Mouse (Mus musculus) midbrain, embryonic 12.5 days (tissue): ENCODE data around the gene Npff. TPM values are rescaled to one million over a fixed set of nuclear protein-coding genes. Genes with fewer than 3 reads are reported as not detected.
A peak's percentile ranks its signal among the peaks of the same experiment; 100 is the strongest.

ENCODE experiments used
- ATAC-seq: fragments of 200-750 bp; cut with Nextera tagmentation; 2 replicates; pipeline ENCODE4 v1.8.0; 2017; ENCODE audit warnings: low read depth, moderate TSS enrichment, moderate library complexity; ENCODE audit not compliant: low FRiP score
- H3K27ac ChIP-seq: fragments of 300-500 bp; sonication (generic); replicated peaks from 2 replicates; pipeline ENCODE4 v1.5.1; 2016; ENCODE audit warnings: mild to moderate bottlenecking
- H3K27me3 ChIP-seq: fragments of 300-500 bp; sonication (generic); 2 replicates; pipeline ENCODE4 v1.6.1; 2016; ENCODE audit warnings: mild to moderate bottlenecking
- H3K36me3 ChIP-seq: fragments of 300-500 bp; sonication (generic); 2 replicates; pipeline ENCODE4 v1.6.1; 2016
- H3K4me1 ChIP-seq: fragments of 300-500 bp; sonication (generic); 2 replicates; pipeline ENCODE4 v1.6.1; 2016
- H3K4me2 ChIP-seq: fragments of 300-500 bp; sonication (generic); replicated peaks from 2 replicates; pipeline ENCODE4 v1.6.1; 2016; ENCODE audit warnings: mild to moderate bottlenecking, moderate library complexity
- H3K4me3 ChIP-seq: fragments of 300-500 bp; sonication (generic); 2 replicates; pipeline ENCODE4 v1.5.1; 2016; ENCODE audit warnings: mild to moderate bottlenecking
- H3K9ac ChIP-seq: fragments of 300-500 bp; sonication (generic); replicated peaks from 2 replicates; pipeline ENCODE4 v1.6.1; 2016; ENCODE audit warnings: mild to moderate bottlenecking, moderate library complexity
- H3K9me3 ChIP-seq: fragments of 300-500 bp; sonication (generic); 2 replicates; pipeline ENCODE4 v1.6.1; 2016; ENCODE audit warnings: mild to moderate bottlenecking
- WGBS: fragments of 180-500 bp; shearing (Covaris S2); methylation state at CpG from one replicate; pipeline ENCODE4 v1.1.7; 2016; 5-methylcytosine and 5-hydroxymethylcytosine counted together
- polyA plus RNA-seq: library from polyadenylated mRNA; unstranded; fragments of >200 nt; fragmentation: Nextera tagmentation; extraction: Ambion mirVana; gene quantifications from 2 replicates; pipeline ENCODE4 v1.2.1, GENCODE M21; 2016

Gene Npff
- polyA plus RNA-seq, result 2.5 and 3.1 TPM in 2 replicates

DNA sequence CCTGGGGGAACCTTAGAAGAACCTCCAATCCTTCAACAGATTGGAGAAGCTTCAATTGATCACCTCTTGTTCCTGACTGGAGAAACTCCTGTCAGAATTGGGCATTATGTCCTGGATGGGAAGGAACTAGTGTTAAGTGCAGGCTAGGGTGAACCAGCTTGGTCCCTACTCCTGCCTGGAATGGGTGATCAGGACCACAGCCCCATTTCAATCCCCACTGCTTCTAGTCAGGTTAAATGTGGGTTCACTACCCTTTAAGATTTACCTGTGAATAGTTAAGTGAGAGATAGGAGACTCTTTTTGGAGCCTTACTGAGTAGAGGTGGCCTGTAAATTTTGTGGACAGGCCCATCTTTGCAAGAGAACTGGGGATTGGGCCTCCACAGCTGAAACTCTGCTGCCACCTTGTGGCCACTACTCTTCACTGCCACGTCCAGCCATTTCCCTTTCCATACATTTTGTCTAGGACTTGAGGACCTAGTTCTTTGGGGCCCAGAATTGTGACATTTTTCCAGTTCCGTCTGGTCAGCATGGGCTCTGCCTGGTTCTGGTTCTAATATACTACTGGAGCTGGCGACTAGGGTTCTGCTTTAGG lies at the start of gene Npff:
Gene Npff (minus strand): TSS at position 51 of the 594 bp plus-strand sequence.
- Histone ChIP-seq H3K9me3 (no peaks in the 10 kb centered on the region), H3K27me3 (no peaks in the 10 kb centered on the region), H3K27ac (0 out of 2 replicates have a peak within 1 kb of the TSS, but pooled peaks have one; percentile 20), H3K4me2 (no peak within 1 kb of the TSS), H3K4me1 (peaks cover under 1% of the 10 kb centered on the region; the same call in 1 of the 2 replicates), H3K4me3 (no peak within 1 kb of the TSS), H3K36me3 (peaks cover 66% of the 10 kb centered on the region), H3K9ac (no peak within 1 kb of the TSS; the same call in 1 of the 2 replicates)
- no peak for ATAC-seq
- 4% methylated on average over 3 of the region's 3 CpGs for WGBS

DNA sequence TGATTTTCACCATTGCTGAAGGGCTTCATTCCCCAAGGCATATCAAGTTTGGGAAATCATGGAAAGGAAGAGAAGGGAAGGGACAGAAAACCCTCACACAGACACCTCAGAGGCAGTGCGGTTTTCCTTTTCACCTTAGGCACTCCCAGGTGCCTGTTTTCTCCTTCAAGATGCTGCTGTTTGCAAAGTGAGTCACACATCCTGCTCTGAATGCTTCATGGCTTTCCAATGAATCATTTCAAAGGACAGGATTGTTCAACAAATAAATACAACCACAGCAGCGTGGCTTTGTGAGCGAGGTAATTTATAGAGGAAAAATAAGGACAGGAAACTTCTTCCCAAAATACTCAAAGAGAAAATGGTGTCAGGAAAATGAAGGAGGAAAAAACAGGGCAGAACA lies 47.3 kb upstream of the Npff start:
- Histone ChIP-seq H3K4me2 (no peak overlapping the region), H3K36me3 (no peaks in the 10 kb centered on the region), H3K4me3 (no peak overlapping the region), H3K4me1 (peaks cover 7% of the 10 kb centered on the region; the same call in 1 of the 2 replicates), H3K27me3 (no peaks in the 10 kb centered on the region), H3K9ac (no peak overlapping the region), H3K27ac (no peak overlapping the region), H3K9me3 (no peaks in the 10 kb centered on the region)
- ATAC-seq, result no peak
- WGBS, result 88% methylated on average over 3 of the region's 3 CpGs

DNA sequence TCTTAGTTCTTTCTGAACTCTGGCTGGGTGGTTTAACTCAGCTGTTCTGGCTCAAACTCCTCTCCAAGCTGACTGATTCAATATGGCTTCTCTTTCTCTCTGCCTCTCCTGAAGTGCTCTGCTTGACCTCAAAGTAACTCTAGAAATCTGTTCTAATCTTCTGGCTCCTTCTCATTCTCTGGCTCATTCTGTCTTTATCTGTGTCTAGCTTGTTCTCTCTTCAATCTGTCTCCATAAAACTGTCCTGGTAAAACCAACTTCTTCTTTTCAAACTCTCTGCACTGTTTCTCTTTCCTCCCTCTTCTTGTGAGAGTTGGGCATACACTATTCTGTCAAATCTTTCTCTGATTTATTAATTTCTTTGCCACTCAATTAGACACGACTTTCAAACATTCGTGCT lies 43.1 kb upstream of the Npff start:
- Histone ChIP-seq H3K4me1 (no peaks in the 10 kb centered on the region), H3K27ac (no peak overlapping the region), H3K4me3 (no peak overlapping the region), H3K4me2 (no peak overlapping the region), H3K9ac (no peak overlapping the region), H3K27me3 (no peaks in the 10 kb centered on the region), H3K9me3 (no peaks in the 10 kb centered on the region), H3K36me3 (no peaks in the 10 kb centered on the region)
- no peak for ATAC-seq
- 92% methylated on average over 2 of the region's 2 CpGs for WGBS

DNA sequence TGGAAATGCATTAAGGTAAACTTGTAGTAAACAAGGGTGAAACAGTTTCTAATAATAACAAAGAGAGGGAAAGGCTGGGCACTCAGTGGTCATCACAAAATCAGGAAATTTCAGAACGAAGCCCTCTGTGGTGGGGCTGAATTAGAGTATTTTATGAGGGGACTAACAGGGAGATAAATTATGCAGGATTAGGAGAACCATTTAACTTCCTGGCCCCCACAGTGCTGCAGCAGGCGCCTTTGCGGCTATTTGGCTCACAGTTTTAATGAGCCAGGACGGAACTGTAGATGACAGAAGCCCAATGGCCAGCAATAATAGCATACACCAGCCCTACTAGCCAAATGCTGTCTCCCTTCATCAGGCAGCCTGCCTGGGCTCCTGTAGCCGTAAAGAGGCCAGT lies 38.9 kb upstream of the Npff start:
- 83% methylated on average over 5 of the region's 5 CpGs for WGBS
- no peak overlapping the region for H3K27ac ChIP-seq

DNA sequence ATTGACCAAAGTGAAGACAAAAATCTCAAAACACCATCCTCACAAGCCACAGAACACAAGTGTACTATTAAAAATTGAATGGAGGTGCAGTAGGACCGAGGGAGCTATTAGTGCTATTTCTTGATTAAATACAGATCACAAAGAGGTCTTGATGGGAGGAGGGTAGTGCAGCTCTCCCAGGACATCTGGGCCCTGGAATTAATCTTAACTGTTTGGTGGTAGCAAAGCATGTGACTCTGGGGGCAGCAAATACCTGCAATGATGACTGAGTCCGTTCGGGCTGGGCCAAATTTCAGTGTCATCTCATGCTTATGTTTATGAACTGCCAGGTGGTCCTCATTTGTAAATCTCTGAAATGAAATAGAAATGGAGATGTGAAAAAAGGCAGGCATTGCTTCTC lies 38.3 kb upstream of the Npff start:
- 82% methylated on average over 3 of the region's 3 CpGs for WGBS
- Histone ChIP-seq H3K4me2 (no peak overlapping the region), H3K27ac (no peak overlapping the region), H3K9me3 (no peaks in the 10 kb centered on the region), H3K36me3 (peaks cover 13% of the 10 kb centered on the region; the same call in 1 of the 2 replicates), H3K9ac (no peak overlapping the region), H3K27me3 (no peaks in the 10 kb centered on the region), H3K4me1 (no peaks in the 10 kb centered on the region), H3K4me3 (no peak overlapping the region)
- no peak for ATAC-seq

More for the DNA sequence above, 38.9 kb upstream of the Npff start:
- no peak overlapping the region for H3K9ac ChIP-seq
- H3K36me3 ChIP-seq, result peaks cover 13% of the 10 kb centered on the region; the same call in 1 of the 2 replicates
- ATAC-seq, result no peak
- H3K4me1 ChIP-seq, result no peaks in the 10 kb centered on the region
- H3K4me3 ChIP-seq, result no peak overlapping the region
- no peak overlapping the region for H3K4me2 ChIP-seq
- no peaks in the 10 kb centered on the region for H3K9me3 ChIP-seq
- H3K27me3 ChIP-seq, result no peaks in the 10 kb centered on the region

DNA sequence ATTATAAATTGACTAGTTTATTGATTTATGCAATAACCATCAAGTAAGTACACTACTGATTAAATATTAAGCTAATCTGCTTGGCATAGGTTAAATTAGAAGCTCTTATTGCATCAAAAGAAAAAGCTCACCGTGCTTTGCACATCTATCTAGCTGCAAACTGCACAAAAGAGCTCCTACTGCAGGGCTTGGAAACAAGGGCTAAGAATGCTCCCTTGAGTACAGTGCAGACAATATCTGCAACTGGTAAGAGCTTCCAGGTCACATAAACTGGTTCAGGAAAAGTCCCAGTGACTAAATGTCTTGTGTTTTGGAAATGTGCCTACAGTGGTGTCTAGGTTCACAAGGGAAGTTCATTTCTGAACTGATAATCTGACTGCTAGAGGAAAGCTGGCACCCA lies 37.7 kb upstream of the Npff start:
- no peak overlapping the region for H3K4me3 ChIP-seq
- 98% methylated on average over 1 of the region's 1 CpGs for WGBS
- peaks cover 13% of the 10 kb centered on the region; the same call in 1 of the 2 replicates for H3K36me3 ChIP-seq
- no peaks in the 10 kb centered on the region for H3K4me1 ChIP-seq
- no peak overlapping the region for H3K4me2 ChIP-seq
- ATAC-seq, result no peak
- H3K9ac ChIP-seq, result no peak overlapping the region
- no peaks in the 10 kb centered on the region for H3K27me3 ChIP-seq
- no peak overlapping the region for H3K27ac ChIP-seq
- H3K9me3 ChIP-seq, result no peaks in the 10 kb centered on the region

DNA sequence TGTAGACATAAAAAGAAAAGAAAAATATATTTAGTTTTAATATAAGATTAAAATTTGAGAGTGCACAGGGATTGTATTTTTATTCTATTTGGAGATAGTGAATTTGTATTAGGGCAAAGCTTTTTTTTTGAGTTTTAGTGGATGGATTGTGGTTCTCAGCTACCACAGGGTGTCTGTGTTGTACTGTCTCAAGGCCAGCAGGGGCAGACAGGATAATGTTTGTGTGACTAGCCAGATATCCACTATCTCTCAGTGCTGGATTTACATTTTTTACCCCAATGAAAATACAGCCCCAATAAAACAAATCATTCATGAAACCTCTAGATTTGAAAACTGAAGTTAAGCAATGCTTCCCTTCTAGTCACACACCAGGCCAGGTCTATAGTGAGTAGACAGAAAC lies 32.8 kb upstream of the Npff start:
- Histone ChIP-seq H3K4me3 (no peak overlapping the region), H3K27ac (no peak overlapping the region), H3K9ac (no peak overlapping the region), H3K9me3 (no peaks in the 10 kb centered on the region), H3K4me1 (no peaks in the 10 kb centered on the region), H3K27me3 (no peaks in the 10 kb centered on the region), H3K36me3 (peaks cover 33% of the 10 kb centered on the region), H3K4me2 (no peak overlapping the region)
- ATAC-seq, result no peak

DNA sequence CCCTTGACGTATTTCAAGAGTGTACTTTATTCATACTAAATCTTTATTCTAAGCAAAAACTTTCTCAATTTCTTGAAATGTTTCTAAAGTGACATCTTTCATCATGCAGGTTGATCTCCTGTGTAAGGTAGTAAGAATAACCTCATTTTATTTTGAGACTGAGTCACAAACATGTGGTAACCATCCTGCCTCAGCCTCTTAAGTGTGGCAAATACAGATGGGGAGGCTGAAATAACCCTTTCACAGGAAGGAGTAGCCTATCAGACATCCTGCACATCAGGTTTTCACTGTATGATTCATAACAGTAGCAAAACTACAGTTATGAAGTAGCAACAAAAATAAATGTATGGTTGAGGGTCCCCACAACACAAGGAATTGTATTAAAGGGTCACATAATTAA lies 30.8 kb upstream of the Npff start:
- Histone ChIP-seq H3K27ac (no peak overlapping the region), H3K4me1 (no peaks in the 10 kb centered on the region), H3K4me2 (no peak overlapping the region), H3K4me3 (no peak overlapping the region), H3K9ac (no peak overlapping the region), H3K36me3 (peaks cover 37% of the 10 kb centered on the region), H3K27me3 (no peaks in the 10 kb centered on the region), H3K9me3 (no peaks in the 10 kb centered on the region)
- WGBS, result 91% methylated on average over 1 of the region's 1 CpGs
- ATAC-seq, result no peak

DNA sequence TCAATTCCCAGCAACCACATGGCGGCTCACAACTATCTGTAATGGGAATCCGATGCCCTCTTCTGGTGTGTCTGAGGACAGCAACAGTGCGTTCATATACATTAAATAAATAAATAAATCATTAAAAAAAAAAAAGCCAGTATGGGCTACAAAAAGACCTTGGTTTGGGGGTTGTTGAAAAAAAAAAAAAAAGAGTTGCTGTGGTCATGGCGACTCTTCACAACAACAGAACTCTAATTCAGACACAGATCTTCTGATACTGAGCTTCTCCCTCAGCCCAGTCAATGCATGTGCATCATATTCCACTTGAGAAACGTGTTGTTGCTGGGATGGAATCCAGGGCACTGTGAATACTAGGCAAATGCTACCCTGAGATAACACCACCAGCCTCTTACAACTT lies 27.9 kb upstream of the Npff start:
- Histone ChIP-seq H3K4me1 (no peaks in the 10 kb centered on the region), H3K4me3 (no peak overlapping the region), H3K27me3 (no peaks in the 10 kb centered on the region), H3K27ac (no peak overlapping the region), H3K9me3 (no peaks in the 10 kb centered on the region), H3K9ac (no peak overlapping the region), H3K36me3 (peaks cover 39% of the 10 kb centered on the region), H3K4me2 (no peak overlapping the region)
- 96% methylated on average over 5 of the region's 5 CpGs for WGBS
- no peak for ATAC-seq

DNA sequence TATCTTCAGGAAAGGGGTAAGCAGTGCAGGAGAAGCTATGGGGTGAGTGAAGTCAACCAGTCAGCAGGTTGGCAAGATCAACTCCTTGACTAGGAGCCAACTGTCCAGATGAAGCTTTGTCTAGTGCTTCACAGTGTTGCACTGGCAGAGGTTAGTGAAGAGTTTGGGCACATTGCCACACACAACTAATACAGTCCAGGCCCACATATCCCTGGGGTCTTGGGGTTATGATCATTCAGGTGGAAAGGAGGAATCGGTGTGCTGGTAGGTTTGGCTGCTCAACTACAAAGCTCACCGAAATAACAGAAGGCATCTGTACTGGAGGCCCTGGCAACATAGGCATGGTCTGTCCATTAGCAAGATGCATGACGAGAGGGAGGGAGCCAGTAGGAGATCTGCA lies 22.7 kb upstream of the Npff start:
- H3K36me3 ChIP-seq, result peaks cover 51% of the 10 kb centered on the region
- H3K4me1 ChIP-seq, result no peaks in the 10 kb centered on the region
- 97% methylated on average over 3 of the region's 3 CpGs for WGBS
- H3K4me2 ChIP-seq, result no peak overlapping the region
- no peak overlapping the region for H3K27ac ChIP-seq
- no peaks in the 10 kb centered on the region for H3K27me3 ChIP-seq
- H3K9me3 ChIP-seq, result no peaks in the 10 kb centered on the region
- no peak overlapping the region for H3K9ac ChIP-seq
- H3K4me3 ChIP-seq, result no peak overlapping the region
- no peak for ATAC-seq

DNA sequence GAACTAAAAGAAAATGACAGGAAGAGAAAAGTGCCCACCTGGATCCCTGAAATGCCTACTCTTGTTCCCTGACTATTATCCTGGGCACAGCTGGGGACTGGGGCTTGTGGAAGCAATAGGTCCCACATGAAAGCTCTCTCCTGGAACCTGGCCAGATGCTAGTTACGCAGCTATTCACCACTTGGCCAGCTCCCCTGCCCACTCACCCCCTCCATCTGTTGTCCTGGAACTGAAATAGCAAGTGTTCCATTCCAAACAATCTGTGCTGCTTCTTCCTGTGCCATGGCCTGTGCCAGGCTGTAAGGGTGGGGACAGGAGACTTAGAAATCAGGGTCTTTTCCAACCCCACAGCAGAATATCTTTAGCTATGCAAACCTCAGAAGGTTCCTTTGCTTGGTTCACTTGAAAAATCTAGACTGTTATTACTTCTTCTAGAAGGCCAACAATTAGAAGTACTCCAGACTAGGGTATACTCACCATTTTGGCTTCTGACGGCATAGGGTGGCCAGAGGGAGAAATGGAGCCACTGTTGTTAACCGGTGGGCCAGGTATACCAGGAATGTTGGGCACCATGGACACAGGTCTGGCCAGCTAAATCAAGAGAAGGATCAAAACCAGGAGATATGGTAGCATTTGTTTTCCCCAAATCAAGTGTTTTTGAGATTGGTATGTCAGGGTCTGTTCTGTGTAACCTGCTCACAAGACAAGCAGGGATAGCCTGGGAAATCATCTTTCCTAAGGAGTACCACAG lies 22.1 kb upstream of the Npff start:
- 94% methylated on average over 3 of the region's 3 CpGs for WGBS
- H3K27ac ChIP-seq, result no peak overlapping the region
- no peak overlapping the region for H3K4me3 ChIP-seq
- no peaks in the 10 kb centered on the region for H3K9me3 ChIP-seq
- no peaks in the 10 kb centered on the region for H3K27me3 ChIP-seq
- no peak overlapping the region for H3K9ac ChIP-seq
- H3K4me2 ChIP-seq, result no peak overlapping the region
- peaks cover 53% of the 10 kb centered on the region for H3K36me3 ChIP-seq
- H3K4me1 ChIP-seq, result no peaks in the 10 kb centered on the region
- no peak for ATAC-seq

DNA sequence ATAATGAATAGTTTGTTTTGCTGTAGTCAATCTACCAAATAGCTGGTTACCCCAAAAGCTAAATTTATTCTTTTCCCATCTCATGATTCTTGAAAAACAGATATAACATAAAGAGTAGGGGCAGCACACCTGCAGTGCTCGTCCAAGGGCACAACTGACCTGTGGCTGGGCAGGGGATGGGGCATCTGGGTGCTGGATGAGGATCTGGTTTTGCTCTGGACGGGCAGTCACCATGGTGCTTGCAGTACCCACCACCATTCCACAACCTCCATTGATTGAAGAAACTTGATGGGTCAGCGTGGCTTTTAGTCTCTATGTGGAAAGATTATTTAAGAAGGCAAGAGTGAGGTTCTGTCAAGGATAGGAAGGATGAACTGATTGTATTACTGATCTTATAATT lies 21.5 kb upstream of the Npff start:
- Histone ChIP-seq H3K9me3 (no peaks in the 10 kb centered on the region), H3K4me3 (no peak overlapping the region), H3K27ac (no peak overlapping the region), H3K36me3 (peaks cover 51% of the 10 kb centered on the region), H3K9ac (no peak overlapping the region), H3K27me3 (no peaks in the 10 kb centered on the region), H3K4me1 (no peaks in the 10 kb centered on the region), H3K4me2 (no peak overlapping the region)
- WGBS, result 92% methylated on average over 3 of the region's 3 CpGs
- ATAC-seq, result no peak
